8 mouse cellular contexts compared by ENCODE assay signal in the genomic region with DNA sequence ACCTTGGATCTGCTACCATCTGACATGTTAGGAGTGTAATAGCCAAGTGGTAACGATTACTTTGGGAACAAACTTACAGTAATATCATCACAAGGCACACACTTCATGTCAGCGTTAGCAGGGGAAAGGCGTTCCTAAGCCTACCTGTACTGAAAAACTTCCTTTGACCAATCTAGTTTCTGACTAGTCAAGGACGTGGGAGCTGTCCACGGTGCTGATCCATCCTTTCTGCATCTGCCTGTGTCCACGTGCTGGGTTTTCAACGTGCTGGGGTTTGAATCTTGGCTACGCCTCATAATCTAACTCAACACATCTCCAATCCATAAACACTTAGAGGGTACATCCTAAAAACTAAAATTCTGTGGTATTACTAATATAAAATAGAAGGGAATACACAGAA. TPM values are rescaled to one million over a fixed set of nuclear protein-coding genes. Genes with fewer than 3 reads are reported as not detected.
DNase-seq lines count a peak whose midpoint lies in the region.

No protein-coding gene starts in this region.

- intact Hi-C loops in heart, postnatal 10 days (cut with DNase I), result no loop called here
- intact Hi-C loops in left cerebral cortex, postnatal 36 days (cut with DNase I), result no loop called here

- DNase-seq in heart, postnatal 10 days, result peak; percentile 43 to 67
- DNase-seq in heart, adult 8-10 months (ENCODE audit: low spot score), result no peak
- DNase-seq in 3T3-L1 (ENCODE audit: low read depth, low spot score), result peak; percentile 56
- peak; percentile 69 for DNase-seq in adrenal gland, postnatal 14 days
- peak; percentile 33 to 85 for DNase-seq in kidney, postnatal 36 days
- no peak for DNase-seq in left cerebral cortex, postnatal 36 days (ENCODE audit: low spot score in 2 of 2)
- no peak for DNase-seq in natural killer cell, adult 2 months (ENCODE audit: low spot score in 2 of 2)
- DNase-seq in cerebellum, adult 9-10 months, result no peak

RNA-seq across cellular contexts. Expression of gene Slc31a2, which starts 5.4 kb away (rescaled TPM):
- 10 to 100 TPM; 12.5 to 13.4 TPM for total RNA-seq in heart, postnatal 10 days (2021)
- 10 to 100 TPM; 18.9 to 23.0 (median 21.1) TPM for total RNA-seq in heart, adult 8-10 months (2022)
- total RNA-seq in adrenal gland, postnatal 14 days (2021), result 17.7 and 19.5 TPM in 2 replicates
- 1 to 10 TPM; 6.7 to 8.7 TPM for total RNA-seq in left cerebral cortex, postnatal 36 days (2021)

RNA-seq across cellular contexts. Expression of gene Zfp37, which starts 26.1 kb away (rescaled TPM):
- total RNA-seq in heart, postnatal 10 days (2021), result 1 to 10 TPM; 3.9 to 4.7 TPM
- total RNA-seq in heart, adult 8-10 months (2022), result 1 to 10 TPM; 1.1 to 1.9 (median 1.6) TPM
- total RNA-seq in adrenal gland, postnatal 14 days (2021), result 5.2 and 6.9 TPM in 2 replicates
- total RNA-seq in left cerebral cortex, postnatal 36 days (2021), result 10 to 100 TPM; 22.0 to 22.2 TPM

Comparison
In these comparisons a context has a peak if more than half of its experiments do, and no peak if none do; other contexts are left out.
1. DNase-seq: peak in heart, postnatal 10 days (2 of 2), 3T3-L1 (single experiment), adrenal gland, postnatal 14 days (single experiment) and kidney, postnatal 36 days (2 of 2); none in heart, adult 8-10 months (single experiment), left cerebral cortex, postnatal 36 days (0 of 2), natural killer cell, adult 2 months (0 of 2) and cerebellum, adult 9-10 months (single experiment).